Mouse (Mus musculus): ENCODE measurements at regions not wholly inside any gene's neighbourhood (a gene's known extent, or its start where the extent isn't known, plus 50 kb on each side); places are given as distances from the start of the nearest gene placed in this dataset.

DNA sequence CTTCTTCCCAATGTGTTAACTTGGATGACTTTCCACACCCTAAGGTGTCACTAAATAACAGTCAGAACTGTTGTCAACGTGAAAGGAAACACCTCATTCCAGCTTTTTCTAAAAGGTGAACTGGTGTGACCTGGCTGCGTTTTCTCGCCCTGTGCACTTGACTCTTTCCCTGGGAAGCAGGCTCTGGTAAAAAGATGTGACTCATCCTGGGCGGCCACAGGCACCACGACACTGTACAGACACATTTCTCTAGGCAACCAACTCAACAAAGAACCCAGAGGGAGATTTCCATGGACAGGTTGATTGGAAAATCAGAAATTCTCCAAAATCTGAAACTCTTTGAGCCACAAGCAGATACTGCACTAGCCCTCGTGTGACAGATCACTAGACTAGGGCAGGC, 865.0 kb downstream of the Zfp704 start:
- Histone ChIP-seq H3K9me3 (replicated peaks; ENCODE audit: control insufficient read depth, insufficient read depth, low read length, poor library complexity, severe bottlenecking) (no peaks in the 10 kb centered on the region), H3K27ac (ENCODE audit: insufficient read depth, low read length) (no peak overlapping the region), H3K9ac (ENCODE audit: low read depth, poor library complexity, severe bottlenecking) (no peak overlapping the region), H3K27me3 (ENCODE audit: control insufficient read depth, insufficient read depth, low read length, poor library complexity, severe bottlenecking) (no peaks in the 10 kb centered on the region), H3K36me3 (ENCODE audit: control insufficient read depth, insufficient read depth, low read length, poor library complexity, severe bottlenecking) (no peaks in the 10 kb centered on the region), H3K4me3 (ENCODE audit: low read depth, low read length) (no peak overlapping the region), H3K4me1 (ENCODE audit: control insufficient read depth, insufficient read depth, low read length) (no peaks in the 10 kb centered on the region)
- TF ChIP-seq CTCF (IDR thresholded peaks at IDR 0.05; ENCODE audit: low read depth, low read length), result no peak
- TF ChIP-seq POLR2A (IDR thresholded peaks at IDR 0.05; ENCODE audit: insufficient read depth, low read length), result no peak
- TF ChIP-seq EP300 (IDR thresholded peaks at IDR 0.05; ENCODE audit: insufficient read depth, low read depth, low read length), result no peak

DNA sequence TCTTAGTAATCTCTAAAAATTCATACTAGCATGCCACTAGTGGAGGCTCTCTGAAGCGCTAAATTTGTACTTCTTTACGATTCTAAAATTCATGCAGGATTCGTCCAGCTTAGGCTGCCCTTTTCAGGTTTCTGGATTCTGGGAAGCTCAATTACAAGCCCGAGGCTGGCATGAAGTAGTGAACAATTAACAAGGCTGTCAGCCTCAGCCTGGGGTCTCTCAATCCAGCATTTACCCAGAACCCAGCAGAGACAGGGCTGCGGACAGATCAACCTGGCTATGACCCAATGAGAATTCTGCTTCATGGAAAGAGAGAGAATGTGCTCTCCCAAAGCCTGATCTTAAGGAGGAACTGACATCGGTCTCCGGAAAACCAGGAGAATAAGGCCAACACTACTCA, 866.2 kb downstream of the Zfp704 start:
- H3K27ac ChIP-seq (ENCODE audit: insufficient read depth, low read length), result no peak overlapping the region
- H3K36me3 ChIP-seq (ENCODE audit: control insufficient read depth, insufficient read depth, low read length, poor library complexity, severe bottlenecking), result no peaks in the 10 kb centered on the region
- H3K9me3 ChIP-seq (replicated peaks; ENCODE audit: control insufficient read depth, insufficient read depth, low read length, poor library complexity, severe bottlenecking), result no peaks in the 10 kb centered on the region
- H3K4me3 ChIP-seq (ENCODE audit: low read depth, low read length), result no peak overlapping the region
- no peaks in the 10 kb centered on the region for H3K27me3 ChIP-seq (ENCODE audit: control insufficient read depth, insufficient read depth, low read length, poor library complexity, severe bottlenecking)
- TF ChIP-seq POLR2A (IDR thresholded peaks at IDR 0.05; ENCODE audit: insufficient read depth, low read length), result no peak
- no peak for TF ChIP-seq CTCF (IDR thresholded peaks at IDR 0.05; ENCODE audit: low read depth, low read length)
- no peak for TF ChIP-seq EP300 (IDR thresholded peaks at IDR 0.05; ENCODE audit: insufficient read depth, low read depth, low read length)
- no peak overlapping the region for H3K9ac ChIP-seq (ENCODE audit: low read depth, poor library complexity, severe bottlenecking)
- H3K4me1 ChIP-seq (ENCODE audit: control insufficient read depth, insufficient read depth, low read length), result no peaks in the 10 kb centered on the region

DNA sequence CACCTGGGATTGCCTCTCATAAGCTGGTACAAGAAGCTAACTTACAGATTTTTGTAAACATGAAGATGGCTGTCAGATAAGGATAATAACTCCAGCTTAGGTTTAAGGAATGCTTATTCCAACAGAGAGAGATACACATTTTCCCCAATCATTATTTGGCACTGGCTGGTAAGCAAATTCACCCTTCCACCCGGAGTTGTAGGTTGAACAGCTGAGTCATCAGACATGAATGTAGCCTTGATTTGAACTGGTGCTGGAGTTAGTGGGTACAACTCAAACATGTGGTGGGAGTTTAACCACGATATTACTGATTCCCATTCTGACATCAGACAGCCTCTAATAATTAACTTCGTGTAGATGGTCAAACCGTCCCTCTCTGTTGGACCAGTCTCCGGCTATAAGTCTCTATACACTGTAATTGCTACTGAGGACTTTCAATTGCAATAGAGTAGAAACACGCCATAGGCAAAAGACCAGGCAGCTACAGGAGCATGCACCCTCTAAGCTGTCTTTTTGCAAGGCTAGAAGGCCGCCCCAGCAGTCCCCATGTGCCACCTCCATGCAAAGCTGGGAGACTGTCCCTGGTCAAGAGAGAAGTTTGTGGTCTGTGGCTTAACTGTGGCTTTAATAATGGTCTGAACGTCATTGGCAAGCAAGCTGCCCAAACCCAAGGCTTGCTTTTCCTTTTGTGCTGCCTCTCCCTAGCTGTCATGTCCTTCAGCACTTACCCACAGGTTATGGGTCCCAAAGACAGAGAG, 868.4 kb downstream of the Zfp704 start:
- H3K36me3 ChIP-seq (ENCODE audit: control insufficient read depth, insufficient read depth, low read length, poor library complexity, severe bottlenecking), result no peaks in the 10 kb centered on the region

DNA sequence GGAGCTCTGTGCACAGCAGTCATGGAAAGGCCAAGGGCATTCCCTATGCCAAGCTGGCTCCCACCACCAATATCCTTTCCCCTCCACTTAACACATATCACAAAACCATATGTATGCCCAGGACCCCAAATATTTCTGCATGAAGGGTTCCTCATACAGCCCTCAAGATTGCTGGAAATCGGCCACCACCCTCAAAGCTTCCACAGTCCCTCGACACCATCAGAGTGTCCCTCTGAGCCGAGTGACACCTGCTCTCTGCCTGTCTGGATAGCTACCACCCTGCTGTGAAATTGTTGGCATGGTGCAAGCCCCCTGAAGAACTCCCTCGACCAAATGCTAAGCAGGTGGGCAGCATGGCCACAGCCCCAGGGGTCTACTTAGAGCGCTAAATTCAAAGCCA, 869.2 kb downstream of the Zfp704 start:
- Histone ChIP-seq H3K27me3 (ENCODE audit: control insufficient read depth, insufficient read depth, low read length, poor library complexity, severe bottlenecking) (no peaks in the 10 kb centered on the region), H3K4me3 (ENCODE audit: low read depth, low read length) (no peak overlapping the region), H3K36me3 (ENCODE audit: control insufficient read depth, insufficient read depth, low read length, poor library complexity, severe bottlenecking) (no peaks in the 10 kb centered on the region), H3K9me3 (replicated peaks; ENCODE audit: control insufficient read depth, insufficient read depth, low read length, poor library complexity, severe bottlenecking) (no peaks in the 10 kb centered on the region), H3K27ac (ENCODE audit: insufficient read depth, low read length) (no peak overlapping the region), H3K9ac (ENCODE audit: low read depth, poor library complexity, severe bottlenecking) (no peak overlapping the region), H3K4me1 (ENCODE audit: control insufficient read depth, insufficient read depth, low read length) (no peaks in the 10 kb centered on the region)
- TF ChIP-seq CTCF (IDR thresholded peaks at IDR 0.05; ENCODE audit: low read depth, low read length), result no peak
- no peak for TF ChIP-seq EP300 (IDR thresholded peaks at IDR 0.05; ENCODE audit: insufficient read depth, low read depth, low read length)
- TF ChIP-seq POLR2A (IDR thresholded peaks at IDR 0.05; ENCODE audit: insufficient read depth, low read length), result no peak

More for the DNA sequence above, 868.4 kb downstream of the Zfp704 start:
- H3K9me3 ChIP-seq (replicated peaks; ENCODE audit: control insufficient read depth, insufficient read depth, low read length, poor library complexity, severe bottlenecking), result no peaks in the 10 kb centered on the region
- H3K4me3 ChIP-seq (ENCODE audit: low read depth, low read length), result no peak overlapping the region
- no peaks in the 10 kb centered on the region for H3K4me1 ChIP-seq (ENCODE audit: control insufficient read depth, insufficient read depth, low read length)
- no peak for TF ChIP-seq CTCF (IDR thresholded peaks at IDR 0.05; ENCODE audit: low read depth, low read length)
- no peak for TF ChIP-seq EP300 (IDR thresholded peaks at IDR 0.05; ENCODE audit: insufficient read depth, low read depth, low read length)
- TF ChIP-seq POLR2A (IDR thresholded peaks at IDR 0.05; ENCODE audit: insufficient read depth, low read length), result no peak
- H3K9ac ChIP-seq (ENCODE audit: low read depth, poor library complexity, severe bottlenecking), result no peak overlapping the region
- H3K27ac ChIP-seq (ENCODE audit: insufficient read depth, low read length), result no peak overlapping the region
- H3K27me3 ChIP-seq (ENCODE audit: control insufficient read depth, insufficient read depth, low read length, poor library complexity, severe bottlenecking), result no peaks in the 10 kb centered on the region

DNA sequence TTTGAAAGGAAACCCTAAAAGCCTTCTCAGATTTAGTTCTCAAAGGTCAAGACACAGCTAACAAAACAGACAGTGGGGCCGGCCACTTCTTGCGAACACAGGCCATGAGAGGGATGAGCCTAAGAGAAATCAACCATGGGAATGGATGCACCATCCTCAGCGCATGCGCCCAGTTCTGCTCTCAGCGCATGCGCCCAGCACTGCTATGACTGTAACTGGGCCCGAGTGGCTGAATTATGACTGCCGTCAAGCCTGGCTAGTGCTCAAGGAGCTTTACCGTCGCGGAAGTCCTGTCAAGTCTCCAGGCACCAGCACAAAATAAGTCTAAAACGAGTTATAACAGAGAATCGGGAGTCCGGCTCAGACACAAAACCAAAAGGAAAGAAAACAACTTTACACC, 870.6 kb downstream of the Zfp704 start:
- H3K9ac ChIP-seq (ENCODE audit: low read depth, poor library complexity, severe bottlenecking), result no peak overlapping the region
- H3K9me3 ChIP-seq (replicated peaks; ENCODE audit: control insufficient read depth, insufficient read depth, low read length, poor library complexity, severe bottlenecking), result no peaks in the 10 kb centered on the region
- H3K27ac ChIP-seq (ENCODE audit: insufficient read depth, low read length), result no peak overlapping the region
- TF ChIP-seq CTCF (IDR thresholded peaks at IDR 0.05; ENCODE audit: low read depth, low read length) (no peak), POLR2A (IDR thresholded peaks at IDR 0.05; ENCODE audit: insufficient read depth, low read length) (no peak), EP300 (IDR thresholded peaks at IDR 0.05; ENCODE audit: insufficient read depth, low read depth, low read length) (no peak)
- no peaks in the 10 kb centered on the region for H3K4me1 ChIP-seq (ENCODE audit: control insufficient read depth, insufficient read depth, low read length)
- H3K36me3 ChIP-seq (ENCODE audit: control insufficient read depth, insufficient read depth, low read length, poor library complexity, severe bottlenecking), result no peaks in the 10 kb centered on the region
- no peaks in the 10 kb centered on the region for H3K27me3 ChIP-seq (ENCODE audit: control insufficient read depth, insufficient read depth, low read length, poor library complexity, severe bottlenecking)
- H3K4me3 ChIP-seq (ENCODE audit: low read depth, low read length), result no peak overlapping the region

DNA sequence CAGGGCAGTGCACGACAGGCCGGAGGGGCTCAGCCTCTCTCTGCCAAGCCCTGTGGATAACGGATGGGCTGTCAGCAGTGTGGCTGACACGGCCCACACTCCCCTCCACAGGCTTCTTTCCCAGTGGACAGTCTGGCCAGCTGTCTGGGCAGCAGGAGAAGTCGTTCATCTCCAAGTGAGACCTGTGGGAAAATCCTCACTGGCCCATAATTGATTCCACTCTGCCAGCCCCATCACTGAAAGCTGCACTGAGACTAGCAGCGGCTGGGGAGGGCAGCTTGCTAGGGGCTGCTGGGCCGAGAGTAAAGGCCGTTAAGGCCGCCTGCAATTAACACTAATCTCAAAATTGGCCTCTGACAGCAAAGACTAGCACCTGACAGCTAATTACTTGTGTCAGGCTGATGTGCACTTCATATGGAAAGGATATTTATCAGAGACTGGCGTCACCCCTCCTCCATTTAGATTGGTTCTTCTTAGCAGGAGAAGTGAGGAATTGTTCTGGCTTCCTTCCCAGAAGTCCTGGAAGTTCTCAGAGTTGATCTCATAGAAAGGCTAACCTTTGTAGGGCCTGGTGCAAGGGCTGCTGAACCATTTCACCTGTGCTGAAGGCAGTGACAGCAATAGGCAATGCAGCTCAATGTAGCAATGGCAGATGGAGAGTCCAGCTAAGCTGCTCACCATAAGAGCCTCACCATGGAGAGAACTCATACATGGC, 873.5 kb downstream of the Zfp704 start:
- H3K27ac ChIP-seq (ENCODE audit: insufficient read depth, low read length), result no peak overlapping the region
- H3K36me3 ChIP-seq (ENCODE audit: control insufficient read depth, insufficient read depth, low read length, poor library complexity, severe bottlenecking), result no peaks in the 10 kb centered on the region
- no peak for TF ChIP-seq EP300 (IDR thresholded peaks at IDR 0.05; ENCODE audit: insufficient read depth, low read depth, low read length)
- TF ChIP-seq POLR2A (IDR thresholded peaks at IDR 0.05; ENCODE audit: insufficient read depth, low read length), result no peak
- no peak for TF ChIP-seq CTCF (IDR thresholded peaks at IDR 0.05; ENCODE audit: low read depth, low read length)
- no peak overlapping the region for H3K4me3 ChIP-seq (ENCODE audit: low read depth, low read length)
- H3K9ac ChIP-seq (ENCODE audit: low read depth, poor library complexity, severe bottlenecking), result no peak overlapping the region
- H3K9me3 ChIP-seq (replicated peaks; ENCODE audit: control insufficient read depth, insufficient read depth, low read length, poor library complexity, severe bottlenecking), result no peaks in the 10 kb centered on the region
- H3K4me1 ChIP-seq (ENCODE audit: control insufficient read depth, insufficient read depth, low read length), result no peaks in the 10 kb centered on the region
- no peaks in the 10 kb centered on the region for H3K27me3 ChIP-seq (ENCODE audit: control insufficient read depth, insufficient read depth, low read length, poor library complexity, severe bottlenecking)

All from ES-Bruce4 (cell line).